Mouse (Mus musculus) right cerebral cortex, postnatal 14 days (tissue): ENCODE data around the gene Gm9821.

Experiments
- DNase-seq: peaks from one replicate; pipeline ENCODE4 v3.0.0; 2022

Gene Gm9821

DNA sequence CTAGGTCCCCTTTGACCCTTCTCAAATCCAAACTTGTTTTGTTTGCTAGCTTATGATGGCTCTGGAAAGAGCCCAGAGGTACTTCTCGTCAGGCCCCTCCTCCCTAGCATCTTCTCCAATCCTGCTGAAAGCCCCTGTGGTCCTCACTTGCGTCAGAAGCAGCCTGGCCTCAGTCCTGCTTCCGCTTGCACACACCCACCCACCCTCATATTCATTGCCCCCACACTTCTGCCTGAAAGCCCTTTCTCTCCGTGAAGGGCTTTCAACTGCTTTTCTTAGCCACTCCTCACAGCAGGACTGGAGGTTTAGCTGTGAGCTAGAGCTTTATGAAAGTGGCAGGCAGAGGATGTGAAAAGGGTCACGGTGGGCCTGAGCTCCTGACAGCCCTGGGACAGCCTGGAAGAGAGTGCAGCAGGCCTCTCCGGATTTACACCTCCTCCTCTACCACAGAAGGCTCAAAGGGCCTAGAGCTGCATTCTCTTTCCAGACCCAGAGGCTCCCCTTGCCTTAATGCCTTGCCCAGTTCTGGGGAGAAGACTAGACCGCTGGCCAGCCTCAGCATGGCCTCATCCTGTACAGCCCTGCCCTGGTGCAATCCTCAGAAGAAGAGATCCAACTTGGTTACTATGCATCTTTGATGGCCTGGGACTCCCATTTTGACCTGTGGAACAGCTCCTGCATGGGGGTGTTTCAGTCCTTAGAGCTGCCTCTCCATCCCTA lies 28.1 kb downstream of the Gm9821 start:
- no peak for DNase-seq

DNA sequence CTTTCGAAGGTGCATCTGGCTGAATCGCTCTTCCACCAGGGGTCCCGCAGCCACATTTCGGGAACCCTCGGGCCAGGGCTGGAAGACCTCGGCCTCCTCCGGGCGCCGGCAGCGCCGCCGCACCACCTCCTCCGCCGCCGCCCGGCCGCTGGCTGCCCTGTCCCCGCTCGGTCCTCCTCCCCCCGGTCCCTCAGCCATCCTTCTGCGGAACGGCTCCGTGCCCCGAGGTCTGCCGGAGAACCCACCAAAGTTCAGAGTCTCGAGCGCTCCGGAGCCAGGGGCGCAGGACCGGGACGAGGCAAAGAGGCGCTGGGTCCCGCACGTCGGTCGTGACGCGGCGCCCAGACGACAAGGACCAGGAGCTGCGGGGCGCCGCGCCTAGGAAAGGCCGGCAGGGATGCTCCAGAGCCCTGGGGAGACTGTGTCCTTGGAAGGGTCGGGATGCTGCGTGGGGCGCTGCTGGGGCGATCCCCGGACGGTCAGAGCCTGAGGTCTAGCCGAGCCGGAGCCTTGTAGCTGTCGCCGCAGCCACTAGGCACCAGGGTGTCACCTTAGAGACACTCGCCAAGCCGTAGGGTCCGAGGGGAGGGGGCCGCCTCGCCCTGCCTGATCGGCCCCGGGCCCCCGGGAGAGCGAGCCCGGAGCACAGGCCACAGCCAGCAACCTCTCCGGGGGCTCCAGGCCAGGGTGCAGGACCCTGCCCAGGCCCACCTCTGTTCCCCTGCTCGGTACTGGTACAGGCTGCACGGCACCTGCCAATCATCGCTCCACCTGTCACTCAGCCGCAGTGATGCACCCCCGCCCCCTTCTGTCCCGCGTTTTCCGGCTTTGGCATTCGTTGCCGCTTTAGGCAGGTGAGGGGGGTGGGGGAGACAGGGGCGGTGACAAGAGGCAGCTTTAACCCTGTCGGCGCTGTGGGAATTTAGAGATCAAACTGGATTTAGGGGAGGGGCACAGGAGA lies 30.4 kb downstream of the Gm9821 start, which contains the start of gene Dgkz:
TSS of gene Dgkz (minus strand) at position 284 of the 961 bp plus-strand sequence.
- DNase-seq: no peak

DNA sequence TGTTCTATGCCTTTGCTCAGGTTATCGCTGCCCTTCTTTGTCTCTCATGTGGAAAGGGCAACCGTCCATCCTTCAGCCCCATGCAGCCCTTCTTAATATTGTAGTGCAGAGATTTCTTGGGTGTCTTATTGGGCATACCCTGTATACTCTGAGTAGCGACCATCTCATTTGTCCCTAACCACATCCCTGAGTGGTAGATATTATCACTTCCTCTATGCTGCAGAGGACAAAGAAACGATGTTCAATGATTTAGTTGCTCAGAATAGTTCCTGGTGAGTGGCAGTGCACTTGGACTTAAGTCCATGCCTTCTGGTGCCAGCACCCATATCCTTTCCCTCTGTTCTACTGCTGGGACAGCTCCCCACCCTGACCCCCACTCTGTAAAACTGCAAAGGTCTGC lies 32.5 kb downstream of the Gm9821 start:
- no peak for DNase-seq

DNA sequence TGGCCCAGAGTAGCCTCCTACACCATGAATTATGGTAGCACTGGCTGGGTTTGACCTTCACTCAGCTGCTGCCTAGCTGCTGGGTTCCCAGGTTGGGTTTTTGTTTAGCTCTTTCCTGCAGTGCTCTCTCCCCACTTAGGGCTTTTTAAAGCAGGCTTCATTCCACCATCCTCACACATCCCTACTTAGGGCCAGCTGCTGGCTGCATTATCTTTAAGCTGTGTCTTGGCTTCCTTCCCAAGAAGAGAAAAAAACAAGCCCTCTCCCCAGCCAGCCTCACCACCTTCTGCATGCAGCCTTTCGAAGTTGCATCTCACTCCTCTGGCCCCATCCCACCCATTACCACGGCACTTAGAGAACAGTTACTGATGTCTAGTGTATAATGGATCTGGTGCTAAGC lies 33.0 kb downstream of the Gm9821 start:
- DNase-seq: no peak

DNA sequence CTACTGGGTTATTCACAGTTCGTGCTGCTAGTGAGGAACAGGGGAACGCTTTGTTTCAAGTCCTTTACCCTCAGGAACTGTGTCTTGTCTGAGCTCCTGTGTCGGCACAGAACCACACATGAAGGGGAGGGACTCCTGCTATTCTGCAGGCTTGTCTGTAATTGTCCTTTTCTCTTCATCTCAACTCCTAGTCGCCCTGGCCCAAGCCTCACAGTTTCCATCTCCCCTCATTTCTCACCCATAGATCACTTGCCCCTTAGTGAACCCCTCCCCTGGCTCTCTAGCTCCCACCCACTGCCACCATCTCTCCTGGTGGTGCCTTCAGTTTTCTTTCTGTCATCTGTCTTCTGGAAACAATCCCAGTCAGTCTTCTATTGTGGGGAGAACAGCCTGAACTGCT lies 34.7 kb downstream of the Gm9821 start:
- no peak for DNase-seq

DNA sequence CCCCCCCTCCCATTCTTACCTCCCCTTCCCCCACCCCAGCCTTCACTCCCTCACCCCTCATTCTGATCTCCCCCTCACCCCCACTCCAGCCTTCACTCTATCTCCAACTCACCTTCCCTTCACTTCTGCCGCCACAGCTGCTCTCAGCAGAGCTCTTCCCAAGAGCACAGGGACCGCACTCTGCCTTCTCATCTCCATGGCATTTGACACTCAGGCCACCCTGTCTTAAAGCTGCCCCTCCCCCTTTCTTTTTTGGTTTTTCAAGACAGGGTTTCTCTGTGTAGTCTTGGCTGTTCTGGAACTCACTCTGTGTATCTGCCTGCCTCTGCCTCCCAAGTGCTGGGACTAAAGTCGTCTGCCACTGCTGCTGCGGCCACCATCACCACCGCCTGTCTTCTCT lies 35.3 kb downstream of the Gm9821 start:
- no peak for DNase-seq

DNA sequence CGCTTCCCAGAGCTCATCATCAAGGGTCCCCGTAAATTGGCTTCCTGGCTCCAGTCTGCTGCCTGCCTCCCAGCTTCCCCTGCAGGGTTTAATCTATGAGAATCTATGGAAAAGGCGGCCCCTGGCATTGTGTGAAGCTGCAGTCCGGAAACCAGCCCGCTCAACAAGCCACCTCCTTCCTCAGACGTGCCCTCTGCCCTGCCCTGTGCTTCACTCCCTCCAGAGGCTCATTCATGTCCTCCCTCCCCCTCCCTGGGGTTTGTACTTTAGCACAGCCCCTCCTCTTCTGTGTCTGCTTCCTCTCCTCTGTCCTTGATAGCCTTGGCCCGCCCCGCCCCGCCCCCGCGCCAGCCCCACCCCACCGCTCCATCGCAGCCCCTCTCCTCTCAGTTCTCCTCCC lies 38.9 kb downstream of the Gm9821 start:
- no peak for DNase-seq

DNA sequence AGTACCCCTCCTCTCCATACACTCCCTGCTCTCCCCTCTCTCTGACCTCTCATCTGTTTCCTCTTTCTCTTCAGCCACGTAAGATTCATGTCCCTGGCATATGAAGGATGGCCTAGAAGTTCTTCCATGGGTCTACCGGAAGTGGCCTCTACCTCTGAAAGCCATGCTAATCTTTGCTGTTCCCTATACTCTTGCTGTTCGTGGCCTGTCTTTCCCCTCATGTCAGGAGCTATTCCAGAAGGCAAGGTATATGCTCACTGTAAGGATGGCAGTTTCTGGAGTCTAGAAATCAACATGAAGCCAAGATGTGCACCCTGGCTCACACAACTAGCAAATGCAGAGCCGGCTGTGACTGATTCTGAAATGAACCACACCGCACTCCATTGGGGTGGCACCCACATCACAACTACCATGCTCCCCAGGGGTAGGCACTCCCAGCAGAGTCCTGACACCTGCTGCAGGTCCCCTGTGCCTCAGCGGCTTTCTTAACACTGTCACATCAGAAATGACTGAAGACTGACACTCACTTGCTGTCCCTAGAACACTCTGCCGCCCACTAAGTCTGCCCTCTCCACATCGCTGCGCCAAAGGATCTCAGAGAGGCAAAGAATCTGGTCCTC lies 39.5 kb downstream of the Gm9821 start:
- DNase-seq: no peak

DNA sequence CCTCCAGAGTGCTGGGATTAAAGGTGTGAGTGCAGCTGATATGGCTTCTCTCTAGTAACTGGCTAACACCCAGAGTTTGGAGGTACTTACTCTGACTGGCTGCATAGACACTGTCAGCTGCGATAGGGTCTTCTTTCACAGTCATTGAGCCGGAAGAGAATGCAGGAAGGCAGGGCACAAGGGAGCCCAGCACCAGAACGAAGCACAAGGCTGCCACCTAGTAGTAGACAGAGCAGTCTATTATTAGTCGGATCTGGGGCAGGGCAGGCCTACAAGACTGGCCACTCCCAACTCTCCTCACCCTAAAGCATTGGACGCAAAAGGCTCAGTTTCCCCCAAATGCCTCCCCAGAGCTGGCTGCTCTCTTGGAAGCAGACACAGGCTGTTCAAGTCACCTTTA lies 40.6 kb downstream of the Gm9821 start:
- DNase-seq: no peak

DNA sequence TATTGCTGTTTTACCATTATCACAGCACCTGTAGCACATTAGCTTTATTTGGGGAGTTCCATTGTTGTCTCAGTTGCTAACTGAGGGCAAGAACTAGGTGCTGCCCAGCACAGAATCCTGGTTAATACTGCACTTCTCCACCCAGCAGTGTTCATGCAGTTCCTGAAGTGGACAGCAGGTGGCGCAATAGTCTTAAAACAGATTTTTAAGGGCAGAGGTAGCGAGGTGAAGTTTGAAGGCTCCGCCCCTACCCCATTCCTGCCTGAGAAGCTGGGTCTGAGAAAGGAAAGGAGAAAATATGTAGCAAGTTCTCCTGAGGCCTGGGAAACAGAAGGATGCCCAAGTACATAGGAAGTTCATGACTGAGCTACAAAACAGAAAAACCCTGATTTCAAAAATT lies 42.0 kb downstream of the Gm9821 start:
- DNase-seq: peak; percentile 95

DNA sequence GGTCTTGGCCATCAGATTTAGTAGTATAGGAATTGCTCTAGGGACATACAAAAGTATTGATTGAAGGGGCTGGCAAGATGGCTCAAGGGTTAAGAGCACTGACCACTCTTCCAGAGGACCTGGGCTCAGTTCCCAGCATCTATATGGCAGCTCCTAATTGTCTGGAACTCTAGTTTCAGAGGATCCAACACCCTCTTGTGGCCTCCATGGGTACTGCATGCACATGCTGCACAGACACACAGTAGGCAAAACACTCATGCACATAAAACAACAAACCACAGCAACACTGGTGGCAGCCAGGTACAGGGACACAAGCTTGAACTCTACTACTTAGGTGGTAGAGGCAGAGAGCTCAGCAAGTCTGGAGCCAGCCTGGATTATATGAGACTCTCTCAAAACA lies 44.2 kb downstream of the Gm9821 start:
- no peak for DNase-seq

DNA sequence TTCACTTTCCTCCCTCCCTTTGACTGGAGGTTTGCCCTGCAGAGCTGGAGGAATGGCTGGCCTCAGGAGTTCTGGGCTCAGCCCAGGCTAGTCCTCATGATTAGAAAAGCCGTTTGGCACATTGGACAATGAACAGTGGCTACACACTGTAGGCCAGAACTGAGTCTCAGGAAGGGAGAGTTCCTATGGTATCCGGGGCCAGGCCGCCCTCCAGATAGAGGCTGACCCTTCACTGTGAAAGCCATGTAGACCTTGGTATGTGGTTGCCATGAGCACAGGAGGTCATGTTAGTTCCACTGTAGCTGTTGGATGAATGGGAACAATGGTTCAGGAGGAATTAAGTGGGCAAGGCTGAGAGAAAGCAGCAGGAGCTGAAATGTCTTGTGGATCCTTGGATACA lies 47.9 kb downstream of the Gm9821 start:
- no peak for DNase-seq

DNA sequence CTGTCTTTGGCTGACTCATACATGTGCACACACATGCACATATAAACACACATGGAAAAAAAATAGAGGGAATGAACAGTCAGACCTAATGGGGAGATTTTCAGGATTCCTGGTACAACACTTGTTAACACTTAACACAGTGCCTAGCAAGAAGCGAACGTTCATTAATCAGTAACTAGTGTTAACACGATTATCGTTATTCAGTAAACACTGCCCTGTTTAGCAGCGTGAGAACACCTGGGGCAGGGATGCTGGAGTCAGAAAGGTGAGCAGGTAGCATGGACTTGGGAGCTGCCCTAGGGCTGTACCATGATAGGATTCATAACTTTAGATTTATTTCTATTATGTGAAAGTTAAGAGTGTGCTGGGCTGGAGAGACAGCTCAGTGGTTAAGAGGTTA lies 50.5 kb downstream of the Gm9821 start:
- DNase-seq: no peak
